Mouse (Mus musculus): ENCODE data around the gene Rps25. TPM values are rescaled to one million over a fixed set of nuclear protein-coding genes. Genes with fewer than 3 reads are reported as not detected.
A peak's percentile ranks its signal among the peaks of the same experiment; 100 is the strongest.

The Rps25 gene
- total RNA-seq, 2 experiments from 2014 or later = 1,559 to 1,677 TPM

DNA sequence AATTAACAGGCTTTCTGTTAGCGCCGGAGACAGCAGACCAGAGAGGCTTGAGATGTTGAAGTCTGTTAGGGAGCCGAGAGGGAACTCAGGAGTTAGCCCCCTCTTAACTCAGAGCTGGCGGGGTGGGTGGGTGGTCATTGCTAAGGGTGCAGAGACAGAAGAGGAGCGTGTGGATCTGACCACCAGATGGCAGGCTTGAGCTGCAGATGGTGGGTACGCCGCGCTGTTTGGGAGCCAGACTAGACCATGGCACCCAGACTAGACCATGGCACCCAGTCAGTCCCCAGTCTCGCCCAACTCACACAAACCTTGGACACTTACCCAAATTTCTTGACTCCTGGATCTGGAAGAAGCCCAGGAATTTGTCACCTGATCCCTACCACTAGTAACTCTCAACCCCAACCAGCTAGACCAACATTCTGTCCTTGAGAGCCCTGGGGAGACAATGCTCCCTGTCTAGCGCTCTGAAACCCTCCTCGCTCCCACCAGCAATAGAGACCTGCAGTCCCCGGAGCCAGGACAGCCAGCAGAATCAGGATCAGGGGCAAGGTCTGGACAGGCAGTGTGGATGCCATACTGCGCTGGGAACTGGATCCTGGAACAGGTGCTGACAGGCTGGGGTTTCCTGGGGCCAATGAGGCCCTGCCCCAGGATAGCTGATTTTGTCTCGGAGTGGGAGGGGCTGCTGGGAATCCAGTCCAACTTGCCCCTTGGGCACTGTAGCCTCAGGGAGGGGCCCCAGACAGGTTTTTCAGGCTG lies 47.4 kb downstream of the Rps25 start:
- peak; percentile 59 to 64 for DNase-seq (ENCODE audit: low spot score in 2 of 2)

GRCm38 (mm10) chr9:44454891-44455220 lies 47.9 kb downstream of the Rps25 start, which contains the start of gene Upk2:
Upk2 (minus strand) TSS chr9:44454976.
- no peak for DNase-seq (ENCODE audit: low spot score in 2 of 2)

DNA sequence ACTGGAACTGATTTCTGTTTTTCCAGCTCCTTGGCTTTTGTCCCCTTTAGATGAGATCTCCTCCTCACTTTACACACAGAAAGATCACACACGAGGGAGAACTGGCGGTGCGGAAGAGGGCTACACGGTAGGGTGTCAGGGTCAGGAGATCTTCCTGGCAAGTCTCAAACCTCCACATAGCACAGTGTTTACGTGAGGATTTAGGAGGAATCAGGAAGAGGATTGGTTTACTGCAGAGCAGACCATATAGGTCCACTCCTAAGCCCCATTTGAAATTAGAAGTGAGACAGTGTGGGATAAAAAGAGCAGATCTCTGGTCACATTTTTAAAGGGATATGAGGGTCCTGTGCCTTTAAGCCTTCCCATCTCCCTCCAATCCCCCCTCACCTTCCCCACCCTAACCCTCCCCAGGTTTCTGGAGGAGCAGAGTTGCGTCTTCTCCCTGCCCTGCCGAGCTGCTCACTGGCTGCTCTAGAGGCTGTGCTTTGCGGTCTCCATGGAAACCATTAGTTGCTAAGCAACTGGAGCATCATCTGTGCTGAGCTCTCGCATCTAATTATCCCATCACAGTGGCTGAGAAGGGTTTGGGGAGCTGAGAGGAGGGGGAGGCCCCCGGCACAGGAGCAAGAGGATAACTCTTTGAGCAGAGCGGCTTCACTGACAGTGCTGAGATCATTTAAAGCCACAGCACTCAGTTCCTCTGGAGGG lies 50.2 kb downstream of the Rps25 start:
- DNase-seq (ENCODE audit: low spot score in 2 of 2) = no peak

Small RNA genes lying within 50 kb of the gene (microRNA-seq; reads per million reads assigned to microRNA genes)
- gene Mir7085 = not detected

Other genes starting within 250 kb of the Rps25 start
- gene Cbl, start 173.1 kb upstream of the Rps25 start, total RNA-seq (2021) = 10 to 100 TPM; 34.9 to 41.3 TPM
- gene Ccdc153, start 166.5 kb upstream of the Rps25 start, total RNA-seq (2021) = 1 to 10 TPM; 3.4 to 4.6 TPM
- 1 to 10 TPM in 1 of 2 experiments, under 1 TPM in 1; 0.82 to 2.9 TPM for gene Pdzd3, start 155.7 kb upstream of the Rps25 start, total RNA-seq (2021)
- gene Nlrx1, start 138.5 kb upstream of the Rps25 start, total RNA-seq (2021) = 10 to 100 TPM; 31.8 to 35.5 TPM
- gene Abcg4, start 118.5 kb upstream of the Rps25 start, total RNA-seq (2021) = 10 to 100 TPM; 38.1 to 57.0 TPM
- 10 to 100 TPM; 33.4 to 34.5 TPM for gene Hinfp, start 101.5 kb upstream of the Rps25 start, total RNA-seq (2021)
- gene C2cd2l, start 86.9 kb upstream of the Rps25 start, total RNA-seq (2021) = 10 to 100 TPM; 28.9 to 31.8 TPM
- gene Dpagt1, start 81.1 kb upstream of the Rps25 start, total RNA-seq (2021) = 10 to 100 TPM; 32.3 to 36.2 TPM
- gene H2afx, start 72.4 kb upstream of the Rps25 start, total RNA-seq (2021) = 100 to 1,000 TPM; 146 to 165 TPM
- 100 to 1,000 TPM; 118 to 136 TPM for gene Hmbs, start 62.9 kb upstream of the Rps25 start, total RNA-seq (2021)
- 10 to 100 TPM; 65.2 to 73.1 TPM for gene Vps11, start 45.5 kb upstream of the Rps25 start, total RNA-seq (2021)
- gene Hyou1, start 27.6 kb upstream of the Rps25 start, total RNA-seq (2021) = 100 to 1,000 TPM; 125 to 126 TPM
- gene Slc37a4, start 10.3 kb upstream of the Rps25 start, total RNA-seq (2021) = 10 to 100 TPM; 36.0 to 37.4 TPM
- gene Trappc4, start 461 bp downstream of the Rps25 start, total RNA-seq (2021) = 10 to 100 TPM; 70.5 to 75.0 TPM
- 10 to 100 TPM; 31.9 to 35.4 TPM for gene Ccdc84, start 11.4 kb downstream of the Rps25 start, total RNA-seq (2021)
- gene Foxr1, start 34.0 kb downstream of the Rps25 start, total RNA-seq (2021) = not detected
- gene Upk2, start 47.8 kb downstream of the Rps25 start, total RNA-seq (2021) = not detected
- gene Bcl9l, start 75.7 kb downstream of the Rps25 start, total RNA-seq (2021) = 10 to 100 TPM; 86.4 to 97.9 TPM
- gene Cxcr5, start 154.7 kb downstream of the Rps25 start, total RNA-seq (2021) = under 1 TPM in 1 of 2 experiments, not detected in 1; 0.23 TPM
- gene Ddx6, start 197.8 kb downstream of the Rps25 start, total RNA-seq (2021) = 100 to 1,000 TPM; 146 to 157 TPM

Measured in adrenal gland, postnatal 4 days (tissue).